Mouse (Mus musculus): ENCODE measurements around the gene Rpl7a. TPM values are rescaled to one million over a fixed set of nuclear protein-coding genes. Genes with fewer than 3 reads are reported as not detected.
A peak's percentile ranks its signal among the peaks of the same experiment; 100 is the strongest.

Gene Rpl7a
- polyA plus RNA-seq, 1 experiment from 2014 or later, result 364 TPM

GRCm38 (mm10) chr2:26903311-26903710 lies 7.3 kb upstream of the Rpl7a start:
- H3K4me1 ChIP-seq, result peaks cover 29% of the 10 kb centered on the region
- H3K27ac ChIP-seq (replicated peaks), result peak overlapping the region; percentile 93
- peak overlapping the region; percentile 81 for H3K4me3 ChIP-seq
- 12% methylated on average over 7 of the region's 7 CpGs for WGBS
- H3K27me3 ChIP-seq (replicated peaks), result no peaks in the 10 kb centered on the region
- peaks cover 61% of the 10 kb centered on the region for H3K36me3 ChIP-seq
- ATAC-seq (ENCODE audit: extremely low read depth, insufficient number of reproducible peaks, low FRiP score, low TSS enrichment), result no peak
- no peaks in the 10 kb centered on the region for H3K9me3 ChIP-seq
- peak overlapping the region; percentile 81 for H3K4me2 ChIP-seq
- peak overlapping the region; percentile 87 for H3K9ac ChIP-seq

GRCm38 (mm10) chr2:26905936-26906335 lies 4.6 kb upstream of the Rpl7a start:
- no peak overlapping the region for H3K9ac ChIP-seq
- WGBS, result 80% methylated on average over 2 of the region's 2 CpGs

GRCm38 (mm10) chr2:26906431-26906830 lies 4.1 kb upstream of the Rpl7a start:
- peaks cover 43% of the 10 kb centered on the region for H3K36me3 ChIP-seq
- no peak for ATAC-seq (ENCODE audit: extremely low read depth, insufficient number of reproducible peaks, low FRiP score, low TSS enrichment)
- H3K4me2 ChIP-seq, result no peak overlapping the region
- no peaks in the 10 kb centered on the region for H3K27me3 ChIP-seq (replicated peaks)
- H3K27ac ChIP-seq (replicated peaks), result no peak overlapping the region
- no peaks in the 10 kb centered on the region for H3K9me3 ChIP-seq
- WGBS, result 89% methylated on average over 3 of the region's 3 CpGs
- no peak overlapping the region for H3K9ac ChIP-seq
- peaks cover 42% of the 10 kb centered on the region for H3K4me1 ChIP-seq
- no peak overlapping the region for H3K4me3 ChIP-seq

More at GRCm38 (mm10) chr2:26905936-26906335, 4.6 kb upstream of the Rpl7a start:
- ATAC-seq (ENCODE audit: extremely low read depth, insufficient number of reproducible peaks, low FRiP score, low TSS enrichment), result no peak
- no peaks in the 10 kb centered on the region for H3K9me3 ChIP-seq
- peaks cover 41% of the 10 kb centered on the region for H3K36me3 ChIP-seq
- H3K4me3 ChIP-seq, result no peak overlapping the region
- H3K27ac ChIP-seq (replicated peaks), result no peak overlapping the region
- H3K4me2 ChIP-seq, result no peak overlapping the region
- H3K4me1 ChIP-seq, result peaks cover 46% of the 10 kb centered on the region
- no peaks in the 10 kb centered on the region for H3K27me3 ChIP-seq (replicated peaks)

- no peak overlapping the region for H3K4me2 ChIP-seq
- no peaks in the 10 kb centered on the region for H3K9me3 ChIP-seq
- peaks cover 42% of the 10 kb centered on the region for H3K4me1 ChIP-seq
- no peak overlapping the region for H3K9ac ChIP-seq
- no peak overlapping the region for H3K27ac ChIP-seq (replicated peaks)
- no peak overlapping the region for H3K4me3 ChIP-seq
- WGBS, result 56% methylated on average over 4 of the region's 4 CpGs
- no peak for ATAC-seq (ENCODE audit: extremely low read depth, insufficient number of reproducible peaks, low FRiP score, low TSS enrichment)
- peaks cover 50% of the 10 kb centered on the region for H3K36me3 ChIP-seq
- H3K27me3 ChIP-seq (replicated peaks), result no peaks in the 10 kb centered on the region
These were observed 3.5 kb upstream of the Rpl7a start for GRCm38 (mm10) chr2:26907109-26907508.

GRCm38 (mm10) chr2:26908710-26909386 lies 1.7 kb upstream of the Rpl7a start:
- ATAC-seq (ENCODE audit: extremely low read depth, insufficient number of reproducible peaks, low FRiP score, low TSS enrichment), result no peak
- no peaks in the 10 kb centered on the region for H3K9me3 ChIP-seq
- H3K4me1 ChIP-seq, result peaks cover 43% of the 10 kb centered on the region
- H3K4me3 ChIP-seq, result peak overlapping the region; percentile 96
- H3K27me3 ChIP-seq (replicated peaks), result no peaks in the 10 kb centered on the region
- WGBS, result 76% methylated on average over 18 of the region's 18 CpGs
- peaks cover 67% of the 10 kb centered on the region for H3K36me3 ChIP-seq
- H3K9ac ChIP-seq, result peak overlapping the region; percentile 94
- H3K27ac ChIP-seq (replicated peaks), result no peak overlapping the region; the same call in 1 of the 2 replicates
- H3K4me2 ChIP-seq, result peak overlapping the region; percentile 90

- Histone ChIP-seq H3K9me3 (no peaks in the 10 kb centered on the region), H3K4me2 (peak overlapping the region; percentile 90), H3K4me3 (peak overlapping the region; percentile 96), H3K27me3 (replicated peaks) (no peaks in the 10 kb centered on the region), H3K9ac (peak overlapping the region; percentile 94), H3K27ac (replicated peaks) (peak overlapping the region; percentile 94), H3K4me1 (peaks cover 42% of the 10 kb centered on the region), H3K36me3 (peaks cover 73% of the 10 kb centered on the region)
- ATAC-seq (ENCODE audit: extremely low read depth, insufficient number of reproducible peaks, low FRiP score, low TSS enrichment), result no peak
These were observed 1.2 kb upstream of the Rpl7a start for GRCm38 (mm10) chr2:26909387-26909784.

GRCm38 (mm10) chr2:26910994-26911765 lies 616 bp downstream of the Rpl7a start:
- no peaks in the 10 kb centered on the region for H3K27me3 ChIP-seq (replicated peaks)
- WGBS, result under 1% methylated on average over 37 of the region's 37 CpGs
- H3K4me2 ChIP-seq, result peak overlapping the region; percentile 86
- peaks cover 56% of the 10 kb centered on the region for H3K4me1 ChIP-seq
- H3K36me3 ChIP-seq, result peaks cover 58% of the 10 kb centered on the region
- H3K9me3 ChIP-seq, result no peaks in the 10 kb centered on the region
- peak overlapping the region; percentile 94 for H3K27ac ChIP-seq (replicated peaks)
- H3K4me3 ChIP-seq, result peak overlapping the region; percentile 96
- peak; percentile 35; the same call in 1 of the 2 replicates for ATAC-seq (ENCODE audit: extremely low read depth, insufficient number of reproducible peaks, low FRiP score, low TSS enrichment)
- H3K9ac ChIP-seq, result peak overlapping the region; percentile 100

- peaks cover 63% of the 10 kb centered on the region for H3K4me1 ChIP-seq
- H3K9ac ChIP-seq, result peak overlapping the region; percentile 100
- H3K9me3 ChIP-seq, result no peaks in the 10 kb centered on the region
- H3K27ac ChIP-seq (replicated peaks), result no peak overlapping the region
- peak overlapping the region; percentile 86 for H3K4me2 ChIP-seq
- H3K27me3 ChIP-seq (replicated peaks), result no peaks in the 10 kb centered on the region
- WGBS, result 67% methylated on average over 5 of the region's 5 CpGs
- H3K36me3 ChIP-seq, result peaks cover 47% of the 10 kb centered on the region
- H3K4me3 ChIP-seq, result peak overlapping the region; percentile 96
- no peak for ATAC-seq (ENCODE audit: extremely low read depth, insufficient number of reproducible peaks, low FRiP score, low TSS enrichment)
These were observed 1.7 kb downstream of the Rpl7a start for GRCm38 (mm10) chr2:26912253-26912770.

GRCm38 (mm10) chr2:26913416-26914147 lies 3.0 kb downstream of the Rpl7a start:
- H3K4me2 ChIP-seq, result no peak overlapping the region
- 73% methylated on average over 17 of the region's 17 CpGs for WGBS
- H3K36me3 ChIP-seq, result peaks cover 42% of the 10 kb centered on the region
- H3K9me3 ChIP-seq, result no peaks in the 10 kb centered on the region
- peak overlapping the region; percentile 3; the same call in 1 of the 2 replicates for H3K4me3 ChIP-seq
- no peak for ATAC-seq (ENCODE audit: extremely low read depth, insufficient number of reproducible peaks, low FRiP score, low TSS enrichment)
- H3K27me3 ChIP-seq (replicated peaks), result no peaks in the 10 kb centered on the region
- no peak overlapping the region for H3K9ac ChIP-seq
- H3K4me1 ChIP-seq, result peaks cover 64% of the 10 kb centered on the region
- H3K27ac ChIP-seq (replicated peaks), result no peak overlapping the region

GRCm38 (mm10) chr2:26914148-26914941 lies 3.8 kb downstream of the Rpl7a start:
- Histone ChIP-seq H3K4me2 (no peak overlapping the region), H3K27ac (replicated peaks) (no peak overlapping the region), H3K9me3 (no peaks in the 10 kb centered on the region), H3K36me3 (peaks cover 50% of the 10 kb centered on the region), H3K4me3 (no peak overlapping the region), H3K9ac (no peak overlapping the region), H3K4me1 (peaks cover 57% of the 10 kb centered on the region), H3K27me3 (replicated peaks) (no peaks in the 10 kb centered on the region)
- WGBS, result 61% methylated on average over 8 of the region's 8 CpGs
- no peak for ATAC-seq (ENCODE audit: extremely low read depth, insufficient number of reproducible peaks, low FRiP score, low TSS enrichment)

All from heart, embryonic 13.5 days (tissue).